Mouse (Mus musculus): ENCODE measurements around the gene Inpp5f.

DNA sequence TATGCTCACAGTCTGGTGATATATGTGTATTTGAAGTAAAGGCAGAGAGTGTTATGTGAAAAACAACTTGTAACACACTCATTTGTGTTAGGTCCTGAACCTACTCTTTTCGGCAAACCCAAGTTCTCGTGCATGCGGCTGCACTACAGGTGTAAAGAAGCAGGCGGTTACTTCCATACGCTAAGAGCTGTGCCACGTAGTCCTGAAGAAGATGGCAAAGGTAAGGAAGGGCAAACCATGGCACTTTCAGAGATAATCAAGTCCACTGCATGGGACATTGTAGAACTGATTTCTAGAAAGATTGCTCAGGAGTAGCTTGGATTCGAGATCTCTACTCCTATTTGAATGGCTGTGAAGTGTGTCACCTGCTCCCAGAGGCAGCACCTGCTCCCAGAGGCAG lies 81.0 kb downstream of the Inpp5f start:
- TF ChIP-seq ZNF384 (IDR thresholded peaks at IDR 0.05; ENCODE audit: low read depth, low read length) = no peak
- TF ChIP-seq UBTF (IDR thresholded peaks at IDR 0.05; ENCODE audit: borderline replicate concordance, insufficient read depth, low read depth, low read length) = no peak
- no peak for TF ChIP-seq USF2 (IDR thresholded peaks at IDR 0.05; ENCODE audit: borderline replicate concordance in 1 of 2, insufficient read depth in 1 of 2, low read depth in 1 of 2, low read length in 2 of 2)
- TF ChIP-seq MEF2A (IDR thresholded peaks at IDR 0.05; ENCODE audit: extremely low read depth, insufficient replicate concordance, low read depth, low read length, poor library complexity, severe bottlenecking) = no peak
- no peak for TF ChIP-seq CTCF (IDR thresholded peaks at IDR 0.05 in 2 of 3, conservative IDR thresholded peaks at IDR 0.05 in 1 of 3; ENCODE audit: control insufficient read depth in 1 of 3, insufficient read depth in 1 of 3, low read depth in 2 of 3, low read length in 3 of 3, poor library complexity in 1 of 3, severe bottlenecking in 1 of 3)
- TF ChIP-seq MAX (IDR thresholded peaks at IDR 0.05; ENCODE audit: low read length) = no peak
- no peak for TF ChIP-seq MXI1 (IDR thresholded peaks at IDR 0.05; ENCODE audit: low read depth, low read length)
- TF ChIP-seq CHD1 (IDR thresholded peaks at IDR 0.05; ENCODE audit: low read depth, low read length) = no peak
- TF ChIP-seq E2F4 (IDR thresholded peaks at IDR 0.05; ENCODE audit: borderline replicate concordance, low read depth, low read length) = no peak
- TF ChIP-seq POLR2A (IDR thresholded peaks at IDR 0.05; ENCODE audit: control insufficient read depth in 1 of 2, insufficient read depth in 1 of 2, low read depth in 1 of 2, low read length in 2 of 2, poor library complexity in 1 of 2) = no peak
- TF ChIP-seq GATA1 (IDR thresholded peaks at IDR 0.05; ENCODE audit: low read depth, low read length) = no peak
- TF ChIP-seq POLR2AphosphoS5 (IDR thresholded peaks at IDR 0.05; ENCODE audit: borderline replicate concordance, low read depth, low read length) = no peak
